Mouse (Mus musculus) E14TG2a.4 (cell line): ENCODE data around the gene Gm44965.

Experiments
- H3K27me3 ChIP-seq: 2 replicates; pipeline ENCODE4 v1.6.1; 2014; ENCODE audit warnings: low read length, control low read depth; ENCODE audit not compliant: insufficient read depth
- H3K36me3 ChIP-seq: 2 replicates; pipeline ENCODE4 v1.6.1; 2014; ENCODE audit warnings: low read length, control low read depth; ENCODE audit not compliant: insufficient read depth
- H3K4me1 ChIP-seq: replicated peaks from 2 replicates; pipeline ENCODE4 v1.6.1; 2014; ENCODE audit warnings: low read depth, low read length, control low read depth
- H3K4me3 ChIP-seq: replicated peaks from 2 replicates; pipeline ENCODE4 v1.5.1; 2014; ENCODE audit warnings: mild to moderate bottlenecking, low read length
- H3K9me3 ChIP-seq: 2 replicates; pipeline ENCODE4 v1.6.1; 2014; ENCODE audit warnings: low read length, control low read depth
- CTCF ChIP-seq: conservative IDR thresholded peaks from 2 replicates; pipeline ENCODE4 v1.5.1; 2014; ENCODE audit warnings: low read length
- NANOG ChIP-seq: IDR thresholded peaks from 2 replicates; pipeline ENCODE4 v1.6.1; 2014; ENCODE audit warnings: borderline replicate concordance, low read length, mixed read lengths
- POU5F1 ChIP-seq: IDR thresholded peaks from 2 replicates; pipeline ENCODE4 v1.6.1; 2014; ENCODE audit warnings: low read length, borderline replicate concordance

Gene Gm44965

DNA sequence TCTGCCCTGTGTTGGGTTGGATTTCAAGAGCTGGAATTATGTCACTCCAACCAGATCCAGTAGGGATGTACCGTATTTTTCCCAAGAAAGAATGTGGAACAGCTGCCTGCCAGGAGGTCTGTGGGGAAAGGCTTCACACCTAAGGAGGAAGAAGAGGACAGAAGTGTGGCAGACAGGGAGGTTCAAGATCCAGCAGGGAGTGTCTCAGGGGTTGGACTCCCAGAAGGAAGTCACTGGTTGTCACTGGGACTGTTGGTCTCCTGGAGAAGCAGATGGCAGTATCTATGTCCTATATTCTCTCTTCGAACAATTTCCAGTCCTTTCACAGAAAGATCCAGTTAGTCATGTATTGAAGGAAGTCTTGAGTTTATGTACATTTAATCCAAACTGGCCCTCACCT, 53.9 kb downstream of the Gm44965 start:
- H3K9me3 ChIP-seq, result no peaks in the 10 kb centered on the region
- TF ChIP-seq POU5F1 (no peak), CTCF (no peak), NANOG (no peak)
- no peaks in the 10 kb centered on the region for H3K36me3 ChIP-seq
- H3K27me3 ChIP-seq, result peaks cover 21% of the 10 kb centered on the region
- H3K4me1 ChIP-seq, result no peaks in the 10 kb centered on the region
- no peak overlapping the region for H3K4me3 ChIP-seq

DNA sequence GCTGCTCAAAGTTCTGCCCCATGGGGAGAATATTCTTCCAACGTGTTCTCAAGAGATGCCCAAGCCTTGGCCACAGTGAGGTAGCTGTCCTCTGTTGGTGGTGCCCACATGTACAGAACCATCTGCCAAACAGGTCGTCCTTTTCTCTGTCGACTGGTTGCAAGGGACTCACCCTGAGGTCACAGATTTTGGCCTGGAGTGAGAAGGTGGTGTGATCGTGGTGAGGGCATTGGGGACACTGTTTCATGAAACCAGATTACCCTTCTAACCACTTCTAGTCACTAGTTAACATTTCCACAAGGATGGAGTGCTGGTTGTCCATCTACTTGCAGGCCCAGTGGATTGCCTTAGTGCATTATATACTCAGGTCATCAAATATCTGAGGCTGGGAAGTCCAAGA, 55.0 kb downstream of the Gm44965 start:
- H3K36me3 ChIP-seq, result no peaks in the 10 kb centered on the region
- H3K4me1 ChIP-seq, result no peaks in the 10 kb centered on the region
- no peak overlapping the region for H3K4me3 ChIP-seq
- H3K9me3 ChIP-seq, result no peaks in the 10 kb centered on the region
- TF ChIP-seq CTCF (no peak), NANOG (no peak), POU5F1 (no peak)
- peaks cover 21% of the 10 kb centered on the region for H3K27me3 ChIP-seq

DNA sequence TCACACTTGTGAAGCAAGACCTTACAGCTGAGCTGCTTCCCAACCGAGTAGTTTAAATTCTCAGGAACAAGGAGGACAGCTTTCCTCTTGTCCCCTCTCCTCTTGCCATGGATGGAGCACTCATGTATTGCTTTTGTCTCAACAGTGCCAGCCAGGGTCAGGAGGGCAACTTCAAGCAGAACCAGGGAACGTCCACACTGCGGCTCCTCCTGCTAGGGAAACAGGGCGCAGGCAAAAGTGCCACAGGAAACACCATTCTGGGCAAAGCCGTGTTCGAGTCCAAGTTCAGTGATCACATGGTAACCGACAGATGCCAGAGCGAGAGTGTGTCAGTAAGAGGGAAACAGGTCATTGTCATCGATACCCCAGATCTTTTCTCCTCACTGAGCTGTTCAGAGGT, 56.3 kb downstream of the Gm44965 start:
- H3K9me3 ChIP-seq, result no peaks in the 10 kb centered on the region
- peaks cover 15% of the 10 kb centered on the region for H3K27me3 ChIP-seq
- no peak overlapping the region for H3K4me3 ChIP-seq
- TF ChIP-seq NANOG (no peak), POU5F1 (no peak), CTCF (no peak)
- no peaks in the 10 kb centered on the region for H3K36me3 ChIP-seq
- no peaks in the 10 kb centered on the region for H3K4me1 ChIP-seq

DNA sequence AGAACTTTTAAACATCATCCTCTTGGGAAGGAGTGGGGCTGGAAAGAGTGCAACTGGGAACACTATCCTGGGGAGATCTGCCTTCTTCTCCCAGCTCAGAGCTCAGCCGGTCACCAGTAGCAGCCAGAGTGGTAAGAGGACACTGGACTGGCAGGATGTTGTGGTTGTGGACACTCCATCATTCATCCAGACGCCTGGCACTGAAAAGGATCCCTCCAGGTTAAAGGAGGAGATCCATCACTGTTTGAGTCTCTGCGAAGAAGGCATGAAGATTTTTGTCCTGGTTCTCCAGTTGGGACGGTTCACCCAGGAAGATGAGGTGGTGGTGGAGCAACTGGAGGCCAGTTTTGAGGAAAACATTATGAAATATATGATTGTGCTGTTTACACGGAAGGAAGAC, 65.0 kb downstream of the Gm44965 start:
- Histone ChIP-seq H3K4me3 (no peak overlapping the region), H3K4me1 (no peaks in the 10 kb centered on the region), H3K36me3 (no peaks in the 10 kb centered on the region), H3K9me3 (peaks cover 4% of the 10 kb centered on the region; the same call in 1 of the 2 replicates), H3K27me3 (no peaks in the 10 kb centered on the region)
- TF ChIP-seq CTCF (no peak), NANOG (no peak), POU5F1 (no peak)

DNA sequence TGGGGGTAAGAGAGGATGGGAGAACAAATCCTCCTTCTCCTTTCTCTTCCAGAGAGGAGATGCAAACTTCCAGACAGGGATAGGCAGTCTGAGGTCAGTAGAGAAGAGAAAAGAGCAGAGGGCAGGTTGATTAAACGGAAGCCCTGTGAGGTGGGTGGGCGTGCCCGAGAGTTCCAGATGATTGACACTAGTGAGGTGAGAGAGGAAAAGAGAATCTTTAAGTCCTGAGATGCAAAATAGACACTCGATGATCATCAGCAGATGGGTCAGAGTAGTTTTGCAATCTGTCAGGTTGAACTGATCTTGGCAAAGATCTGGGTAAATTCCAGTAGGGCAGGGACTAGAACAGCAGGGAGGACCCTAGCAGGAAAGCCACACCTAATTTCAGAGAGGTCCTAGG, 71.0 kb downstream of the Gm44965 start:
- H3K4me3 ChIP-seq, result no peak overlapping the region
- peaks cover 9% of the 10 kb centered on the region; the same call in 1 of the 2 replicates for H3K4me1 ChIP-seq
- no peaks in the 10 kb centered on the region for H3K36me3 ChIP-seq
- TF ChIP-seq POU5F1, result no peak
- TF ChIP-seq CTCF, result no peak
- TF ChIP-seq NANOG, result no peak
- H3K27me3 ChIP-seq, result peaks cover 10% of the 10 kb centered on the region
- peaks cover 4% of the 10 kb centered on the region; the same call in 1 of the 2 replicates for H3K9me3 ChIP-seq

DNA sequence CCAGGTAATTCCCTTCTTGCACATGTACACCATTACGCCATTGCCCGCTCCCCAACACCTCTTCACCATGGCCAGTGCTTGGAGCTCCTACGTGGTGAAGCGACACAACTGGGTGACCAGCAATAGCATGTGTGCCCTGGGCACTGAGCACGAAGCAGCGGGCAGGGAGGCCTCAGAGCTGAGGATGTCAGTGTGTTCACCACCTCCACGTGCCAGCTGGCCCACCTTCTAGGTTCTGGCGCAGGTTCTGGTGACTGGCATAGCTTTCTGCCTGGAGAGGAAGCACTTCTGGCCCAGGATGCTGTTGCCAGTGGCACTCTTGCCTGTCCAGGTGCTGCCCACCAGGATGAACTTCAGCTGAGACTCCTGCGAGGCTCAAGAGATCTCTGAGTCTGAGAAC, 71.7 kb downstream of the Gm44965 start:
- Histone ChIP-seq H3K27me3 (peaks cover 10% of the 10 kb centered on the region), H3K4me1 (peaks cover 9% of the 10 kb centered on the region; the same call in 1 of the 2 replicates), H3K4me3 (no peak overlapping the region), H3K36me3 (no peaks in the 10 kb centered on the region), H3K9me3 (peaks cover 4% of the 10 kb centered on the region; the same call in 1 of the 2 replicates)
- TF ChIP-seq CTCF (no peak), NANOG (no peak), POU5F1 (no peak)

DNA sequence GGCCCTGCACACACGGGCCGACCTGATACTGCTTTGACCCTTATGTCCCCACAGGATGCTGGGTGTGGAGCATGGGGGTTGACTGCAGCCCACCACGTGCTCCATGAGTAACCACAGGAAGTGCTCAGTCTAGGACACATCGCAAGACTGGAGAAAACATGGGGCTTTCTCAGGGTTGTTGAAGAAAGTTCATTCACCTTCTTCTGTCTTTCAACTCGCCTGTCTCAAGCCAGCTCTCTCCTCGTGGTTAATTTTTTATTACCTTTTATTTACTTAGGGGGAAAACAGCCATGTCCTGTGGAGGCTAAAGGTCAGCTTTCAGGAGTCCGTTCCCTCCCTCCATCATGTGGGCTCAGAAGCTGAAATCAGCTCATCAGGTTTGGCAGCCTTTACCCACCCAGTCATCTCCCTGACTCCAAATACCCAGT, 72.4 kb downstream of the Gm44965 start:
- no peak for TF ChIP-seq NANOG
- no peak for TF ChIP-seq POU5F1
- no peak for TF ChIP-seq CTCF

DNA sequence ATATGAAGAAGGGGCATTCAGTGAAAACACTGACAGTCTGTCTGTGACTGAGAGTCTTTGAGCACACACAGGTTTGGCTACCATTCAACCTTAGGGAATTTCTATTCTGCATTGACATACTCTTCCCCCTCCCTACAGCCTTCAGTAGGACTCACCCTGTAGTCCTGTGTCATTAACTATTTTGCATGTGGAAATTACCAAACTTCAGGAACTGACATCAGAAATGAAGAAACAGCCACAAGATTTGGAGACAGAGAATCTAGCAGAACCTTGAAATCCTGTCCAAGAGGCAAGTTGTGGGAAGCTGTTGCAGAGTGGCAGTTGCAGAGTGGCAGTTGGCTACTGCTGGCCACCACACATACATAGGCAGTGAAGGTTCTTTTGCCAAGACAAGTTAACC, 74.3 kb downstream of the Gm44965 start:
- no peak overlapping the region for H3K4me3 ChIP-seq
- TF ChIP-seq POU5F1 (no peak), NANOG (no peak), CTCF (no peak)
- 0 out of 2 replicates have a peak, but pooled peaks cover under 1% of the 10 kb centered on the region for H3K9me3 ChIP-seq
- H3K27me3 ChIP-seq, result peaks cover 10% of the 10 kb centered on the region
- peaks cover 9% of the 10 kb centered on the region; the same call in 1 of the 2 replicates for H3K4me1 ChIP-seq
- no peaks in the 10 kb centered on the region for H3K36me3 ChIP-seq

More for the DNA sequence above, 72.4 kb downstream of the Gm44965 start:
- Histone ChIP-seq H3K9me3 (peaks cover 4% of the 10 kb centered on the region; the same call in 1 of the 2 replicates), H3K36me3 (no peaks in the 10 kb centered on the region), H3K4me1 (peaks cover 9% of the 10 kb centered on the region; the same call in 1 of the 2 replicates), H3K27me3 (peaks cover 10% of the 10 kb centered on the region), H3K4me3 (no peak overlapping the region)
